Mouse (Mus musculus) intestine, postnatal 0 days (tissue): ENCODE data around the gene Vapb. TPM values are rescaled to one million over a fixed set of nuclear protein-coding genes. Genes with fewer than 3 reads are reported as not detected.
A peak's percentile ranks its signal among the peaks of the same experiment; 100 is the strongest.

ENCODE experiments used
- ATAC-seq: fragments of 200-750 bp; cut with Nextera tagmentation; 2 replicates; pipeline ENCODE4 v1.8.0; 2017; ENCODE audit warnings: mild to moderate bottlenecking, moderate TSS enrichment, moderate library complexity
- H3K27ac ChIP-seq: fragments of 300-500 bp; sonication (generic); 2 replicates; pipeline ENCODE4 v1.5.1; 2014; ENCODE audit warnings: mild to moderate bottlenecking, low read depth, low read length, moderate library complexity
- H3K27me3 ChIP-seq: fragments of 300-500 bp; sonication (generic); replicated peaks from 2 replicates; pipeline ENCODE4 v1.6.1; 2014; ENCODE audit warnings: low read length, mixed read lengths; ENCODE audit not compliant: control insufficient read depth, insufficient read depth
- H3K36me3 ChIP-seq: fragments of 300-500 bp; sonication (generic); 2 replicates; pipeline ENCODE4 v1.6.1; 2014; ENCODE audit warnings: mild to moderate bottlenecking, moderate library complexity; ENCODE audit not compliant: control insufficient read depth, insufficient read depth
- H3K4me1 ChIP-seq: fragments of 300-500 bp; sonication (generic); replicated peaks from 2 replicates; pipeline ENCODE4 v1.6.1; 2014; ENCODE audit warnings: antibody characterized with exemption, low read length, mixed read lengths; ENCODE audit not compliant: control insufficient read depth, insufficient read depth
- H3K4me2 ChIP-seq: fragments of 300-500 bp; sonication (generic); replicated peaks from 2 replicates; pipeline ENCODE4 v1.6.1; 2014; ENCODE audit warnings: low read depth, mild to moderate bottlenecking, moderate library complexity
- H3K4me3 ChIP-seq: fragments of 300-500 bp; sonication (generic); 2 replicates; pipeline ENCODE4 v1.5.1; 2014; ENCODE audit warnings: low read depth, low read length
- H3K9ac ChIP-seq: fragments of 300-500 bp; sonication (generic); 2 replicates; pipeline ENCODE4 v1.6.1; 2014; ENCODE audit warnings: mild to moderate bottlenecking, low read depth, low read length
- H3K9me3 ChIP-seq: fragments of 300-500 bp; sonication (generic); 2 replicates; pipeline ENCODE4 v1.6.1; 2016; ENCODE audit warnings: mixed run types; ENCODE audit not compliant: control insufficient read depth
- CTCF ChIP-seq: sonication (generic); IDR thresholded peaks from 2 replicates; pipeline ENCODE4 v1.5.1; 2016; ENCODE audit warnings: low read depth, mild to moderate bottlenecking, control low read depth, antibody characterized with exemption, moderate library complexity
- WGBS: fragments of 180-500 bp; shearing (Covaris S2); extraction: QIAGEN DNeasy Blood & Tissue Kit; methylation state at CpG from one replicate; pipeline ENCODE4 v1.1.7; 2014; 5-methylcytosine and 5-hydroxymethylcytosine counted together
- polyA plus RNA-seq: library from polyadenylated mRNA; unstranded; fragments of >200 nt; fragmentation: Nextera tagmentation; extraction: Ambion mirVana; gene quantifications from 2 replicates; pipeline ENCODE4 v1.2.1, GENCODE M21; 2015

Gene Vapb
- polyA plus RNA-seq, 1 experiment from 2014 or later: 14.9 TPM

DNA sequence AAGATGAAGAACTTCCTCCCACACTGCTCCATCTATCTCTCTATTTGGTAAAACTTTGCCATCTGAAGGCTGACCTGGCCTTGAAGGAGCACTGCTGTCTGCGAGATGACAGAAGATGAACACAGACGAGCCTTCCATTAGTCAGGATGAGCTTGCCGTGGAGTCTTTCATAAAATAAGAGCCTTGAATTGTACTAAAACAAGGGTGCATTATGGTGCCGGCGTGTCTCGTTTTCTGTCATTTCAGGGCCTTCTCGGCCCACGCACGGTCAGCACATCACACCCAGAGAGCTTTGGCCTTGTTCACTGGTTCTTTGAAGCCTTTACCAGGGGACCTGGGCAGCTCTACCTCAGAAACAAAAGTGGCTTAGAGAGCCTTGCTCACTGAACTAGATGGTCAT is 5.4 kb downstream of the Vapb start:
- H3K9ac ChIP-seq: no peak overlapping the region
- 63% methylated on average over 9 of the region's 9 CpGs for WGBS

DNA sequence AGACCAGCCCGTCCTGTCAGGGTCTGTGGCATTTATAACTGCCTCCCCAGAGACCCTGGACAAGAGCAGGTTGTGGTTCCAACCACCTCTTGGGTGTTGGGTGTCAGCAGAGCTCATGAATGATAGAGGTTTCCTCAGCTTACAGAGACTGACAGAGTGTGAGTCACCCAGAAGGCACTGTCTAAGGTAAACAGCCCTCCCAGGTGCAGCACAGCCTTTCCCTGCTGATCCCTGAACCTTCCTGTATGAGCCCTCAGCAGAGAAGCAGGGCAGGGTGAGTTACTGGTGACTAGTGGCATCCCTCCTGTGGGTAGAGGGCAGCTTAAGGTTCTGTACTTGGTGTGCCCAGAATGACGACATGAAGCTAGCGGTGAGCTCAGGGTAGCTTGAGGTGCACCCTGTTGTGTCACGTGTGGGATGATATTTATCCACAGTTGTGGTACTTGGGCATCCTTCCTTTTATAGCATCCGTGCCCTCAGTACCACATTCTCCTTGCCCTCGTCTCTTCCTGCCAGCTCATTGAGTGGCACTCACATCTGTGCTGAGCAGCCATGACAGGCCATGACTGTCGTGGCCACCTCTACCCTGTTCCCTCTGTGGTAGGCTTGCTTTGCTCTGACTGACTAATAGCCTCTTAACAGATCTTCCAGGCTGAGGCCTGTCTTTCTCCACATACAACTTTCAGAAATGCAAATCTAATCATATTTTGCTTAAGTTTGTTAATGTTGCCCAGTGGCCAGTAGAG is 6.9 kb downstream of the Vapb start:
- H3K27me3 ChIP-seq: no peaks in the 10 kb centered on the region
- no peak overlapping the region for H3K27ac ChIP-seq
- TF ChIP-seq CTCF: no peak
- H3K4me3 ChIP-seq: no peak overlapping the region
- no peaks in the 10 kb centered on the region for H3K36me3 ChIP-seq
- H3K4me2 ChIP-seq: no peak overlapping the region
- WGBS: 79% methylated on average over 7 of the region's 7 CpGs
- no peak overlapping the region for H3K9ac ChIP-seq
- peak; percentile 34; the same call in 1 of the 2 replicates for ATAC-seq
- H3K9me3 ChIP-seq: no peaks in the 10 kb centered on the region
- peaks cover 18% of the 10 kb centered on the region for H3K4me1 ChIP-seq

More for the DNA sequence above, 5.4 kb downstream of the Vapb start:
- Histone ChIP-seq H3K36me3 (no peaks in the 10 kb centered on the region), H3K4me3 (no peak overlapping the region), H3K4me2 (no peak overlapping the region; the same call in 1 of the 2 replicates), H3K27ac (no peak overlapping the region), H3K27me3 (no peaks in the 10 kb centered on the region), H3K9me3 (no peaks in the 10 kb centered on the region), H3K4me1 (peaks cover 18% of the 10 kb centered on the region)
- no peak for TF ChIP-seq CTCF
- ATAC-seq: no peak

DNA sequence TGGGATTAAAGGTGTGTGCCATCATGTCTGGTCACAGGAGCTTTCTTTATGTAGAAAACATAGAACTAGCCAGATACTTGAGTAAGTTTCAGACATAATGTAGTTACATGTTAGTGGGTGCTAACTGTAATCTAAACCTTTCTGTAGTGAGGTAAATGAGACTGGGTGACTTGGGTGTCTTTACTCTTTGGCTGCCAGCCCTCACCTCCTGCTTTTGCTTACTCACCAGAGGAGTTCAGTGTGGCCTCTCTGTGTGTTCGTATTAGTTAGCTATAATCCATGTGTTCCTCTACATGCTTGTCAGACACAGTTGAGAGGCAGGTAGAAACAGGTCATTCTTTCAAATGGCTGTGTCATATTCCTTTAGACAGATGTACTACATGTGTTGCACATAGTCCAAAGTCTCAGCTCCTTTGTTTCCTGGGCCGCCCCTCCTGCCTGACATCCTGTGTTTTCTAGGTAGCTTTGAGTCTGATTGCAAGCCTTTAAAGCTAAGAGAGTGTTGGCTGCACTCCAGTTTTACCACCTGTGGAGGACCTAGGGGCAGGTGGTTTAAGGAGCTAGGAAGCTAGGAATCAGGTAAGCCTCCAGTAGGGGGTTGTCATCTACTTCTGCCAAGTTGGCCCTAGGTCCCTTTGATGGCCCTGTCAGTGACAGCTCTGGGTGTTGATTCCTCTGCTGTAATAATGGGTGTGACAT is 11.8 kb downstream of the Vapb start:
- no peaks in the 10 kb centered on the region for H3K27me3 ChIP-seq
- TF ChIP-seq CTCF: peak; percentile 30; the same call in 1 of the 2 replicates
- peaks cover 6% of the 10 kb centered on the region; the same call in 1 of the 2 replicates for H3K4me1 ChIP-seq
- H3K4me2 ChIP-seq: no peak overlapping the region
- H3K27ac ChIP-seq: peak overlapping the region; percentile 57
- H3K9ac ChIP-seq: no peak overlapping the region
- no peak overlapping the region for H3K4me3 ChIP-seq
- no peaks in the 10 kb centered on the region for H3K9me3 ChIP-seq
- 30% methylated on average over 2 of the region's 2 CpGs for WGBS
- H3K36me3 ChIP-seq: no peaks in the 10 kb centered on the region
- peak; percentile 94 for ATAC-seq

DNA sequence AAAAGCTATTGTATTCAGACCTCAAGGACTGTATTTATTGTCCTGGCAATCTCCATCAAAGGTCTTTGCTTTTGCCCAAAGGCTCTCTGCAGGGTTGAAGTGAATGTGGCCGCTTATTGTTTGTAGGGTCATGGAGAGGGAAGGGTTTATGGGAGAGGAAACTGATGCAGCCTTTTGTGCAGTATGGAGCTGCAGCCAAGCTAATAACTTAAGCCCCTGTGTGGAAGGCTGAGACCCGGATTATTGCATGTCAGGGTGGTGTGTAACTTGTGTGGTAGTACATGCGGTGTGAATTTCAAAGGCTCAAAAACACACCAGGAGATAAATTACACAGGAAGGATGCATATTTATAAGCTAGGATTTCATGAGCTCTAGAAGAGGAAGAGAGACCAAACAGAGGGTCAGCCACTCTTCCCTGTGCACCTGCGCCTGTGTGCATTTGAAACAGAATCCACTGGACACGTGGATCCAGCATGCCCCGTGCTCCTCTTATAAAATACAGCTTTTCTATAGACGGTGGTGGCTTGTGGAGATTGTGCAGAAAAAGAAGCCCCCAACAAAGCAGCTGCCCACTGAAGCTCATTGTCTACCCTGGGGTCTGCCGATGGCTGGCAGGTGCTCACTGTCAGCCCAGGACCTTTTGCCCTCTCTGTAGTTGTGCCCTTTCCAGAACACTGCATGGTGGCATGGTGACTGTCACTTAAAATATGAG is 18.3 kb downstream of the Vapb start:
- Histone ChIP-seq H3K4me2 (no peak overlapping the region), H3K4me1 (no peaks in the 10 kb centered on the region), H3K9me3 (no peaks in the 10 kb centered on the region), H3K4me3 (no peak overlapping the region), H3K9ac (no peak overlapping the region), H3K36me3 (peaks cover 5% of the 10 kb centered on the region; the same call in 1 of the 2 replicates), H3K27me3 (no peaks in the 10 kb centered on the region), H3K27ac (no peak overlapping the region)
- 67% methylated on average over 8 of the region's 8 CpGs for WGBS
- no peak for ATAC-seq
- no peak for TF ChIP-seq CTCF

DNA sequence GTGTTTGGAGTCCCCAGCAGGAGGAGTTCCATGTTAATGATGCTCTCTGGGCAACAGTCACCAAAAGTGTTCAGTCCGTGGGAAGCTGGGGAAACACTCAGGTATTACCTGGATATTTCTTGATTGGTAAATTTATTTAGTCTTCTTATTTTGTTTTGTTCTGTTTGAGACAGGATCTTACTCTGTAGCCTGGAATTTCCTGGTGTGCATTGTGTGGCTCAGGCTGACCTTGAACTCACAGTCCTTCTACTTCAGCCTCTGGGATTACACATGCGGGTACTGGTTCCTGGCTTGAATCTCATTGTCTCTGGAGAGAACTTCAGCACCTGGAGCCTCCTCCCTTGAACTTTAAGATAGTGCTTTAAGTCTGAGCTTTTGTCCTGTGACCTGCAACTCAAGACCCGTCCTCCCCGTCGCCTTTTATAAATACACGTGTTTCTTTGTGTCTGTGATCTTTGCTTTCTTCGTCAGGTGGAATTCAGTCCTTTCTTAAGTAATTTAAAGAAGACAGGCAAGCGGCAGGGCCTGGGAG is 20.4 kb downstream of the Vapb start:
- 69% methylated on average over 8 of the region's 8 CpGs for WGBS
- no peak for ATAC-seq

DNA sequence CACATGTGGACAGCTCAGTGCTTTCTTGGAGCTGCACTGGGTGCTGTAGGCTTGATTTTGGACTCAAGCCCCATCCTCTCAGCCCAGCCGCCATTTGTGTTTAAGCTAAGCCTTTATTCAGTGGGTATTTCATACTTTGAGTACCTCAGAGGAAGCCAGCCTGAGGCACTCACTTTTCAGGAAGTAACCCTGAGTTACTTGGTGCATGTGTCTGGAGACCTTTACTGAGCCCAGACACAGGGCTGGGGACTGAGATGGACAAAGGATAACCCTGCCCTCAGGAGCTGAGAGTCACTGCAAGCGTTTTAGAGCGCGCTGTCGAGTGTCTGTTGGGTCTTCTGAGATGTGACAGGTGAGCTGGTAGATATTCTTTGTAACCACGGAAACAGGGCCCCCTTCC is 23.3 kb downstream of the Vapb start:
- Histone ChIP-seq H3K36me3 (peaks cover 33% of the 10 kb centered on the region; the same call in 1 of the 2 replicates), H3K9me3 (no peaks in the 10 kb centered on the region), H3K27me3 (no peaks in the 10 kb centered on the region), H3K9ac (no peak overlapping the region), H3K27ac (no peak overlapping the region), H3K4me2 (no peak overlapping the region), H3K4me1 (no peaks in the 10 kb centered on the region), H3K4me3 (no peak overlapping the region)
- no peak for ATAC-seq
- no peak for TF ChIP-seq CTCF
- 77% methylated on average over 6 of the region's 6 CpGs for WGBS

More for the DNA sequence above, 20.4 kb downstream of the Vapb start:
- H3K27me3 ChIP-seq: no peaks in the 10 kb centered on the region
- no peak overlapping the region for H3K4me2 ChIP-seq
- peaks cover 15% of the 10 kb centered on the region; the same call in 1 of the 2 replicates for H3K36me3 ChIP-seq
- no peaks in the 10 kb centered on the region for H3K9me3 ChIP-seq
- no peaks in the 10 kb centered on the region for H3K4me1 ChIP-seq
- TF ChIP-seq CTCF: 0 out of 2 replicates have a peak, but pooled peaks have one; percentile 8
- H3K27ac ChIP-seq: no peak overlapping the region
- H3K4me3 ChIP-seq: no peak overlapping the region
- H3K9ac ChIP-seq: no peak overlapping the region
